Mouse (Mus musculus) embryonic facial prominence, embryonic 15.5 days (tissue): ENCODE data around the gene Gpr176. TPM values are rescaled to one million over a fixed set of nuclear protein-coding genes. Genes with fewer than 3 reads are reported as not detected.

Experiments used
- ATAC-seq: fragments of 200-750 bp; cut with Nextera tagmentation; 2 replicates; pipeline ENCODE4 v1.8.0; 2017; ENCODE audit warnings: low read depth, moderate TSS enrichment; ENCODE audit not compliant: insufficient number of reproducible peaks, low FRiP score, low TSS enrichment
- H3K27ac ChIP-seq: fragments of 300-500 bp; sonication (generic); replicated peaks from 2 replicates; pipeline ENCODE4 v1.5.1; 2015; ENCODE audit warnings: mild to moderate bottlenecking, inconsistent platforms
- H3K27me3 ChIP-seq: fragments of 300-500 bp; sonication (generic); 2 replicates; pipeline ENCODE4 v1.6.1; 2015; ENCODE audit warnings: inconsistent platforms
- H3K36me3 ChIP-seq: fragments of 300-500 bp; sonication (generic); 2 replicates; pipeline ENCODE4 v1.6.1; 2015; ENCODE audit warnings: mild to moderate bottlenecking, inconsistent platforms
- H3K4me1 ChIP-seq: fragments of 300-500 bp; sonication (generic); 2 replicates; pipeline ENCODE4 v1.6.1; 2015; ENCODE audit warnings: inconsistent platforms
- H3K4me2 ChIP-seq: fragments of 300-500 bp; sonication (generic); replicated peaks from 2 replicates; pipeline ENCODE4 v1.6.1; 2015; ENCODE audit warnings: mild to moderate bottlenecking, inconsistent platforms
- H3K4me3 ChIP-seq: fragments of 300-500 bp; sonication (generic); replicated peaks from 2 replicates; pipeline ENCODE4 v1.5.1; 2015; ENCODE audit warnings: mild to moderate bottlenecking, inconsistent platforms
- H3K9ac ChIP-seq: fragments of 300-500 bp; sonication (generic); 2 replicates; pipeline ENCODE4 v1.6.1; 2015; ENCODE audit warnings: inconsistent platforms
- H3K9me3 ChIP-seq: fragments of 300-500 bp; sonication (generic); replicated peaks from 2 replicates; pipeline ENCODE4 v1.6.1; 2016; ENCODE audit warnings: inconsistent platforms
- WGBS: fragments of 180-500 bp; shearing (Covaris S2); methylation state at CpG from one replicate; pipeline ENCODE4 v1.1.7; 2015; 5-methylcytosine and 5-hydroxymethylcytosine counted together
- polyA plus RNA-seq: library from polyadenylated mRNA; unstranded; fragments of >200 nt; fragmentation: Nextera tagmentation; extraction: Ambion mirVana; gene quantifications from 2 replicates; pipeline ENCODE4 v1.2.1, GENCODE M21; 2015

Gene Gpr176
- polyA plus RNA-seq, result 0.58 and 0.73 TPM in 2 replicates

DNA sequence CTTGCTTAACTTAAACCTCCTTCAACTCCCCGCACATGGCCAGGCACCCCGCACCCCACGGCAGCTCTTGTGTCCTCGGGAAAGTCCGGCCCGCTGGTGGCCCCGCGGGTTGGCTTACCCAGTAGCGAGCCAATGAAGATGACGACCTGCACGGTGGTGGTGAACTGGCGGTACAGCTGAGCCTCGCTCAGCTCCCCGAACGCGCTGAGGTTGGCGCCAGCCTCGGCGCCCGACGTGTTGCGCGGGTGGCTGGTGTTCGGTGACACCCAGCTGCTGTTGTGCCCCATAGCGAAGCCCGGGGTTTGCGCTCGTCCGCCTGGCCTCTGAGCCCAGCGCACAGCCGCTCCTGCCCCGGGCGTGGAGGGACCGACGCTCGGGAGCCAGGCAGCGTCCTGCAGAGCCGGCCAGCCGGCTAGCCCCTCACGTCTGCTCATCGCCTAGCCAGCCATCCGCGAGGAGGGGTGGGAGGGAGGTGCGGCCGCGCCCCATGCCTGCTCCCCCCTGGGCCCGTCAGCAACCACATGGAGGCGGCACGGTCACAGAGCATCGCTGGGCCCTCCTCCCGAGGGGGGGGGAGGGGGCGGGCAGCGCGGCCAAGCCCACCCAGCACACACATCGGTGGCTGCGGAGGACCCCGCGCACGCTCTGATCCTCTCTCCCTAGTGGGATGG, at the start of gene Gpr176:
TSS of gene Gpr176 (minus strand) at position 519 of the 671 bp plus-strand sequence.
- Histone ChIP-seq H3K27ac (no peak within 1 kb of the TSS), H3K27me3 (peaks cover 25% of the 10 kb centered on the region), H3K4me2 (peak within 1 kb of the TSS; percentile 100), H3K9ac (peak within 1 kb of the TSS; percentile 42), H3K36me3 (no peaks in the 10 kb centered on the region), H3K9me3 (no peaks in the 10 kb centered on the region), H3K4me3 (peak within 1 kb of the TSS; percentile 54), H3K4me1 (peaks cover 18% of the 10 kb centered on the region)
- under 1% methylated on average over 58 of the region's 59 CpGs for WGBS
- peak; percentile 82 for ATAC-seq

- no peak for ATAC-seq
- 75% methylated on average over 8 of the region's 8 CpGs for WGBS
Observed at GRCm38 (mm10) chr2:118422385-118422784, 49.2 kb upstream of the Gpr176 start.

DNA sequence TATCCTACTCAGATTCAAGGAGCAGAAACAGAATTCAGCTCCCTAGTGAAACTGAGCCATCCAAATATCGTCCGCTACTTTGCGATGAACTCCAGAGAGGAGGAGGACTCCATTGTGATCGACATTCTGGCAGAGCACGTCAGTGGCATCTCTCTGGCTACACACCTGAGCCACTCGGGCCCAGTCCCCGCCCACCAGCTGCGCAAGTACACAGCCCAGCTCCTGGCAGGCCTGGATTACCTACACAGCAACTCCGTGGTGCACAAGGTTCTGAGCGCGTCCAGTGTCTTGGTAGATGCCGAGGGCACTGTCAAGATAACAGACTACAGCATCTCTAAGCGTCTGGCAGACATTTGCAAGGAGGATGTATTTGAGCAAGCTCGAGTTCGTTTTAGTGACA, 48.7 kb upstream of the Gpr176 start:
- no peak overlapping the region for H3K4me3 ChIP-seq
- H3K27ac ChIP-seq, result no peak overlapping the region
- ATAC-seq, result no peak
- peaks cover 46% of the 10 kb centered on the region for H3K36me3 ChIP-seq
- no peaks in the 10 kb centered on the region for H3K9me3 ChIP-seq
- no peaks in the 10 kb centered on the region for H3K27me3 ChIP-seq
- H3K4me1 ChIP-seq, result no peaks in the 10 kb centered on the region
- WGBS, result 89% methylated on average over 15 of the region's 15 CpGs
- no peak overlapping the region for H3K4me2 ChIP-seq
- H3K9ac ChIP-seq, result no peak overlapping the region

More at GRCm38 (mm10) chr2:118422385-118422784, 49.2 kb upstream of the Gpr176 start:
- H3K9ac ChIP-seq, result no peak overlapping the region
- H3K4me3 ChIP-seq, result no peak overlapping the region
- H3K36me3 ChIP-seq, result peaks cover 47% of the 10 kb centered on the region
- no peaks in the 10 kb centered on the region for H3K27me3 ChIP-seq
- no peak overlapping the region for H3K27ac ChIP-seq
- no peaks in the 10 kb centered on the region for H3K9me3 ChIP-seq
- H3K4me1 ChIP-seq, result no peaks in the 10 kb centered on the region
- no peak overlapping the region for H3K4me2 ChIP-seq

- ATAC-seq, result no peak
- WGBS, result 90% methylated on average over 4 of the region's 4 CpGs
- H3K27ac ChIP-seq, result no peak overlapping the region
- H3K4me3 ChIP-seq, result no peak overlapping the region
- H3K36me3 ChIP-seq, result peaks cover 54% of the 10 kb centered on the region
- no peak overlapping the region for H3K9ac ChIP-seq
- no peaks in the 10 kb centered on the region for H3K9me3 ChIP-seq
- H3K27me3 ChIP-seq, result no peaks in the 10 kb centered on the region
- H3K4me2 ChIP-seq, result no peak overlapping the region
- H3K4me1 ChIP-seq, result no peaks in the 10 kb centered on the region
Observed at GRCm38 (mm10) chr2:118418076-118418475, 44.9 kb upstream of the Gpr176 start.

- H3K4me3 ChIP-seq, result no peak overlapping the region
- 89% methylated on average over 6 of the region's 6 CpGs for WGBS
- no peak overlapping the region for H3K27ac ChIP-seq
- H3K27me3 ChIP-seq, result no peaks in the 10 kb centered on the region
- no peak overlapping the region for H3K4me2 ChIP-seq
- no peaks in the 10 kb centered on the region for H3K9me3 ChIP-seq
- no peaks in the 10 kb centered on the region for H3K4me1 ChIP-seq
- ATAC-seq, result no peak
- peaks cover 60% of the 10 kb centered on the region for H3K36me3 ChIP-seq
- no peak overlapping the region for H3K9ac ChIP-seq
Observed at GRCm38 (mm10) chr2:118415601-118416355, 42.6 kb upstream of the Gpr176 start.

DNA sequence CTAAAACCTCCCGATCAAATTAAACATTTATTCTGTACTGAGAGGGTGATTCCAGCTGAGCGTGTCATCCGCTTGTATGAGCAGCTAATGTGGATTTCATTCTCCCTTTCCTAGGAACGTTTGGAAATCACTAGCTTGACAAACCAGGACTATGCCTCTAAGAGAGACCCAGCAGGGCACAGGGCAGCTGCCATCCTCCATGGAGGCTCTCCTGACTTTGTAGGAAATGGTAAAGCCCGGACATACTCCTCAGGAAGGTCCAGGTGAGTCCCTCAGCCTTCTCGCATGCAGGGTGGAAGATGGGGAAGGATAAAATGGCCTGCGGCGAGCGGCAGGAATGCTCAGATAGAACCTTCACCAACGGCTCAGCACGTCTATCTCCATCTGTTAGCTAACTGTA, 39.6 kb upstream of the Gpr176 start:
- Histone ChIP-seq H3K36me3 (peaks cover 43% of the 10 kb centered on the region), H3K9me3 (no peaks in the 10 kb centered on the region), H3K4me1 (no peaks in the 10 kb centered on the region), H3K4me3 (no peak overlapping the region), H3K27me3 (no peaks in the 10 kb centered on the region), H3K4me2 (no peak overlapping the region), H3K27ac (no peak overlapping the region), H3K9ac (no peak overlapping the region)
- 95% methylated on average over 11 of the region's 11 CpGs for WGBS
- ATAC-seq, result no peak

GRCm38 (mm10) chr2:118408336-118408895, 35.2 kb upstream of the Gpr176 start:
- Histone ChIP-seq H3K9me3 (no peaks in the 10 kb centered on the region), H3K4me1 (no peaks in the 10 kb centered on the region), H3K4me2 (no peak overlapping the region), H3K9ac (no peak overlapping the region), H3K4me3 (no peak overlapping the region), H3K27me3 (no peaks in the 10 kb centered on the region), H3K27ac (no peak overlapping the region), H3K36me3 (peaks cover 34% of the 10 kb centered on the region)
- WGBS, result 64% methylated on average over 4 of the region's 4 CpGs
- ATAC-seq, result no peak

GRCm38 (mm10) chr2:118406811-118407210, 33.6 kb upstream of the Gpr176 start:
- Histone ChIP-seq H3K9me3 (no peaks in the 10 kb centered on the region), H3K4me3 (no peak overlapping the region), H3K36me3 (peaks cover 21% of the 10 kb centered on the region), H3K4me2 (no peak overlapping the region), H3K27me3 (no peaks in the 10 kb centered on the region), H3K4me1 (no peaks in the 10 kb centered on the region), H3K27ac (no peak overlapping the region), H3K9ac (no peak overlapping the region)
- 48% methylated on average over 2 of the region's 2 CpGs for WGBS
- no peak for ATAC-seq

GRCm38 (mm10) chr2:118405568-118405967, 32.3 kb upstream of the Gpr176 start:
- H3K27me3 ChIP-seq, result no peaks in the 10 kb centered on the region
- no peak overlapping the region for H3K27ac ChIP-seq
- no peak for ATAC-seq
- H3K9me3 ChIP-seq, result no peaks in the 10 kb centered on the region
- no peaks in the 10 kb centered on the region for H3K4me1 ChIP-seq
- peaks cover 16% of the 10 kb centered on the region for H3K36me3 ChIP-seq
- 86% methylated on average over 4 of the region's 4 CpGs for WGBS
- H3K4me3 ChIP-seq, result no peak overlapping the region
- H3K4me2 ChIP-seq, result no peak overlapping the region
- no peak overlapping the region for H3K9ac ChIP-seq

- no peak for ATAC-seq
- no peaks in the 10 kb centered on the region for H3K4me1 ChIP-seq
- WGBS, result 87% methylated on average over 5 of the region's 5 CpGs
- no peak overlapping the region for H3K27ac ChIP-seq
- H3K9me3 ChIP-seq, result no peaks in the 10 kb centered on the region
- H3K36me3 ChIP-seq, result peaks cover 15% of the 10 kb centered on the region; the same call in 1 of the 2 replicates
- H3K4me3 ChIP-seq, result no peak overlapping the region
- H3K27me3 ChIP-seq, result no peaks in the 10 kb centered on the region
- H3K4me2 ChIP-seq, result no peak overlapping the region
- H3K9ac ChIP-seq, result no peak overlapping the region
Observed at GRCm38 (mm10) chr2:118404336-118404735, 31.1 kb upstream of the Gpr176 start.

- H3K9me3 ChIP-seq, result no peaks in the 10 kb centered on the region
- peaks cover 15% of the 10 kb centered on the region; the same call in 1 of the 2 replicates for H3K36me3 ChIP-seq
- ATAC-seq, result no peak
- no peak overlapping the region for H3K4me2 ChIP-seq
- H3K4me1 ChIP-seq, result no peaks in the 10 kb centered on the region
- H3K27me3 ChIP-seq, result no peaks in the 10 kb centered on the region
- whole genome bisulfite sequencing, result 70% methylated on average over 5 of the region's 5 CpGs
- H3K4me3 ChIP-seq, result no peak overlapping the region
- H3K27ac ChIP-seq, result no peak overlapping the region
- H3K9ac ChIP-seq, result no peak overlapping the region
Observed at GRCm38 (mm10) chr2:118401834-118402727, 28.9 kb upstream of the Gpr176 start.
